10 mouse cellular contexts compared by ENCODE assay signal in genomic region chr2:58195346-58195745, GRCm38 (mm10). TPM values are rescaled to one million over a fixed set of nuclear protein-coding genes. Genes with fewer than 3 reads are reported as not detected.
DNase-seq lines count a peak whose midpoint lies in the region; ATAC-seq and TF ChIP-seq lines count a peak whose summit lies in the region.
"Had no signal": no experiment of that assay in that cellular context is flagged by ENCODE, and none has a peak within 500 bp of the region (broad histone marks: within the 10 kb centered on the region; RNA-seq: fewer than 3 reads in every experiment).

TSS of gene Cytip (minus strand) at chr2:58195532.

- ATAC-seq in Patski = peak; percentile 91

- WGBS in heart, adult 2 months = 52% methylated on average over 4 of the region's 4 CpGs

- H3K4me1 ChIP-seq in heart, adult 2 months (ENCODE audit: control insufficient read depth, insufficient read depth, low read length) = no peaks in the 10 kb centered on the region; the same call in 1 of the 2 replicates

- H3K27me3 ChIP-seq in Patski = no peaks in the 10 kb centered on the region
- no peaks in the 10 kb centered on the region for H3K27me3 ChIP-seq in heart, adult 2 months (ENCODE audit: control insufficient read depth, insufficient read depth, low read length)
- H3K27me3 ChIP-seq: megakaryocyte, embryonic 14.5 days had no signal

- DNase-seq in Patski (ENCODE audit: low read depth, low spot score) = peak; percentile 60
- peak; percentile 30 for DNase-seq in adrenal gland, postnatal 25 days
- peak; percentile 82 for DNase-seq in kidney, adult 9 months
- DNase-seq in lung, postnatal 25 days (ENCODE audit: low spot score) = peak; percentile 69
- DNase-seq in right cerebral cortex, postnatal 4 days = no peak
- no peak for DNase-seq in heart, adult 2 months
- DNase-seq in testis, postnatal 10 days (ENCODE audit: low spot score) = no peak
- DNase-seq: heart, adult 18-20 months had no signal

- TF ChIP-seq CTCF in Patski (IDR thresholded peaks at IDR 0.05) = no peak
- no peak for TF ChIP-seq CTCF in heart, adult 2 months (IDR thresholded peaks at IDR 0.05)

- CTCF ChIA-PET in Patski (lab: Charles Lee) = interaction anchor here (1.5 to 2.1 kb wide), 2 partner anchors 20 to 34 kb away, joined by 3 to 9 read pairs; no protein-coding TSS in a partner anchor

- no peak for TF ChIP-seq EP300 in heart, adult 2 months (IDR thresholded peaks at IDR 0.05; ENCODE audit: insufficient read depth, low read depth, low read length)

- H3K9ac ChIP-seq in heart, adult 2 months (ENCODE audit: low read depth, low read length) = no peak within 1 kb of the TSS

- in situ Hi-C loops in Patski (cut with MboI; ENCODE audit: low pct_unique_long_range_greater_than_20kb) = no loop called here

- no peaks in the 10 kb centered on the region for H3K79me2 ChIP-seq in heart, adult 2 months (replicated peaks; ENCODE audit: control insufficient read depth, insufficient read depth, low read length)

- intact Hi-C loops in heart, adult 2 months (cut with DNase I) = no loop called here

- no peak within 1 kb of the TSS for H3K4me3 ChIP-seq in heart, adult 2 months
- H3K4me3 ChIP-seq: megakaryocyte, embryonic 14.5 days had no signal

- POLR2A ChIA-PET in Patski (lab: Charles Lee) = no interaction called here

- TF ChIP-seq POLR2A in heart, adult 2 months (IDR thresholded peaks at IDR 0.05; ENCODE audit: insufficient read depth, low read depth, low read length) = no peak

- H3K36me3 ChIP-seq in heart, adult 2 months (ENCODE audit: control insufficient read depth, insufficient read depth, low read length) = no peaks in the 10 kb centered on the region

- H3K27ac ChIP-seq in heart, adult 2 months = no peak within 1 kb of the TSS

RNA-seq across cellular contexts. Expression of gene Cytip, which starts in this region (rescaled TPM):
- polyA plus RNA-seq in Patski (2021) = 11.5 TPM
- 10.7 and 15.0 TPM in 2 replicates for total RNA-seq in adrenal gland, postnatal 25 days (2021)
- 1 to 10 TPM; 1.3 to 2.5 TPM for total RNA-seq in heart, adult 2 months (2021)
- 2.9 and 5.7 TPM in 2 replicates for polyA plus RNA-seq in heart, adult 2 months (2012; rRNA removed)
- total RNA-seq: layer of hippocampus, postnatal 25 days had no signal

Comparison
In these comparisons a context has a peak if more than half of its experiments do, and no peak if none do; other contexts are left out.
1. DNase-seq: peak in Patski (single experiment), adrenal gland, postnatal 25 days (single experiment), kidney, adult 9 months (single experiment) and lung, postnatal 25 days (single experiment); none in right cerebral cortex, postnatal 4 days (single experiment), heart, adult 2 months (0 of 2) and testis, postnatal 10 days (single experiment).